Mouse (Mus musculus) hindbrain, embryonic 11.5 days (tissue): ENCODE measurements around the gene Nploc4. TPM values are rescaled to one million over a fixed set of nuclear protein-coding genes. Genes with fewer than 3 reads are reported as not detected.

ENCODE experiments used
- ATAC-seq: fragments of 200-750 bp; cut with Nextera tagmentation; 2 replicates; pipeline ENCODE4 v1.8.0; 2017; ENCODE audit warnings: mild to moderate bottlenecking, moderate TSS enrichment, moderate library complexity; ENCODE audit not compliant: low FRiP score
- DNase-seq: peaks from one replicate; pipeline ENCODE4 v3.0.0-alpha.2; 2015; ENCODE audit warnings: low spot score
- H3K27ac ChIP-seq: fragments of 300-500 bp; sonication (generic); 2 replicates; pipeline ENCODE4 v1.5.1; 2014; ENCODE audit warnings: mild to moderate bottlenecking, low read depth, low read length
- H3K27me3 ChIP-seq: fragments of 300-500 bp; sonication (generic); 2 replicates; pipeline ENCODE4 v1.6.1; 2014; ENCODE audit warnings: mild to moderate bottlenecking, low read length, moderate library complexity, mixed read lengths; ENCODE audit not compliant: control insufficient read depth, insufficient read depth
- H3K36me3 ChIP-seq: fragments of 300-500 bp; sonication (generic); 2 replicates; pipeline ENCODE4 v1.6.1; 2014; ENCODE audit warnings: mild to moderate bottlenecking, low read length, moderate library complexity, mixed read lengths; ENCODE audit not compliant: control insufficient read depth, insufficient read depth
- H3K4me1 ChIP-seq: fragments of 300-500 bp; sonication (generic); replicated peaks from 2 replicates; pipeline ENCODE4 v1.6.1; 2014; ENCODE audit warnings: low read length, mixed read lengths; ENCODE audit not compliant: control insufficient read depth, insufficient read depth
- H3K4me2 ChIP-seq: fragments of 300-500 bp; sonication (generic); replicated peaks from 2 replicates; pipeline ENCODE4 v1.6.1; 2014; ENCODE audit warnings: mild to moderate bottlenecking, low read depth, low read length
- H3K4me3 ChIP-seq: fragments of 300-500 bp; sonication (generic); 2 replicates; pipeline ENCODE4 v1.5.1; 2014; ENCODE audit warnings: low read depth, low read length
- H3K9ac ChIP-seq: fragments of 300-500 bp; sonication (generic); 2 replicates; pipeline ENCODE4 v1.6.1; 2014; ENCODE audit warnings: low read depth, low read length
- H3K9me3 ChIP-seq: fragments of 300-500 bp; sonication (generic); 2 replicates; pipeline ENCODE4 v1.6.1; 2016; ENCODE audit warnings: low read length; ENCODE audit not compliant: control insufficient read depth
- WGBS: fragments of 180-500 bp; shearing (Covaris S2); extraction: QIAGEN DNeasy Blood & Tissue Kit; methylation state at CpG from one replicate; pipeline ENCODE4 v1.1.7; 2014; 5-methylcytosine and 5-hydroxymethylcytosine counted together
- polyA plus RNA-seq: library from polyadenylated mRNA; unstranded; fragments of >200 nt; fragmentation: Nextera tagmentation; extraction: Ambion mirVana; gene quantifications from 2 replicates; pipeline ENCODE4 v1.2.1, GENCODE M21; 2014

Nploc4 gene
- polyA plus RNA-seq: 37.5 and 40.3 TPM in 2 replicates

GRCm38 (mm10) chr11:120437152-120437856 is at the start of gene Nploc4:
Gene Nploc4, minus strand, starts transcription at chr11:120437708.
- Histone ChIP-seq H3K27me3 (no peaks in the 10 kb centered on the region), H3K36me3 (peaks cover 4% of the 10 kb centered on the region; the same call in 1 of the 2 replicates), H3K4me3 (peak within 1 kb of the TSS; percentile 94), H3K4me2 (peak within 1 kb of the TSS; percentile 90), H3K27ac (peak within 1 kb of the TSS; percentile 63), H3K4me1 (peaks cover 7% of the 10 kb centered on the region), H3K9me3 (no peaks in the 10 kb centered on the region), H3K9ac (peak within 1 kb of the TSS; percentile 98)
- DNase-seq: peak; percentile 95
- WGBS: under 1% methylated on average over 74 of the region's 77 CpGs
- ATAC-seq: peak; percentile 87

GRCm38 (mm10) chr11:120485251-120485650 is 47.7 kb upstream of the Nploc4 start:
- ATAC-seq (no peak), DNase-seq (no peak)
- Histone ChIP-seq H3K36me3 (peaks cover 6% of the 10 kb centered on the region; the same call in 1 of the 2 replicates), H3K4me2 (peak overlapping the region; percentile 54), H3K9ac (peak overlapping the region; percentile 91), H3K4me3 (peak overlapping the region; percentile 99), H3K27me3 (no peaks in the 10 kb centered on the region), H3K9me3 (no peaks in the 10 kb centered on the region), H3K4me1 (peaks cover 5% of the 10 kb centered on the region), H3K27ac (no peak overlapping the region)
- 11% methylated on average over 10 of the region's 10 CpGs for WGBS

- peaks cover 10% of the 10 kb centered on the region; the same call in 1 of the 2 replicates for H3K36me3 ChIP-seq
- under 1% methylated on average over 57 of the region's 60 CpGs for WGBS
- DNase-seq: peak; percentile 96
These were observed 46.9 kb upstream of the Nploc4 start, which contains the start of gene Mrpl12 for GRCm38 (mm10) chr11:120484265-120484981. Gene Mrpl12, plus strand, starts transcription at chr11:120484613.

GRCm38 (mm10) chr11:120483448-120483934 is 46.0 kb upstream of the Nploc4 start:
- no peaks in the 10 kb centered on the region for H3K9me3 ChIP-seq
- H3K27ac ChIP-seq: no peak overlapping the region
- 91% methylated on average over 7 of the region's 7 CpGs for WGBS
- DNase-seq: no peak
- no peak for ATAC-seq
- H3K4me2 ChIP-seq: peak overlapping the region; percentile 54
- peaks cover 19% of the 10 kb centered on the region for H3K36me3 ChIP-seq
- peaks cover 5% of the 10 kb centered on the region for H3K4me1 ChIP-seq
- H3K4me3 ChIP-seq: no peak overlapping the region
- no peaks in the 10 kb centered on the region for H3K27me3 ChIP-seq
- peak overlapping the region; percentile 91 for H3K9ac ChIP-seq

More at GRCm38 (mm10) chr11:120484265-120484981, 46.9 kb upstream of the Nploc4 start, which contains the start of gene Mrpl12:
- Histone ChIP-seq H3K9me3 (no peaks in the 10 kb centered on the region), H3K4me1 (peaks cover 5% of the 10 kb centered on the region), H3K4me3 (peak within 1 kb of the TSS; percentile 99), H3K9ac (peak within 1 kb of the TSS; percentile 91), H3K4me2 (peak within 1 kb of the TSS; percentile 54), H3K27me3 (no peaks in the 10 kb centered on the region), H3K27ac (peak within 1 kb of the TSS; percentile 82)
- peak; percentile 92 for ATAC-seq

GRCm38 (mm10) chr11:120472052-120472451 is 34.5 kb upstream of the Nploc4 start:
- DNase-seq (no peak), ATAC-seq (no peak)
- Histone ChIP-seq H3K9ac (no peak overlapping the region), H3K9me3 (no peaks in the 10 kb centered on the region), H3K27ac (no peak overlapping the region), H3K36me3 (peaks cover 22% of the 10 kb centered on the region), H3K27me3 (no peaks in the 10 kb centered on the region), H3K4me2 (no peak overlapping the region), H3K4me1 (peaks cover 6% of the 10 kb centered on the region; the same call in 1 of the 2 replicates), H3K4me3 (no peak overlapping the region)
- WGBS: 97% methylated on average over 6 of the region's 6 CpGs

- Histone ChIP-seq H3K9me3 (no peaks in the 10 kb centered on the region), H3K9ac (peak overlapping the region; percentile 89), H3K27ac (peak overlapping the region; percentile 65; the same call in 1 of the 2 replicates), H3K36me3 (peaks cover 16% of the 10 kb centered on the region), H3K4me3 (peak overlapping the region; percentile 93), H3K4me2 (peak overlapping the region; percentile 74), H3K27me3 (no peaks in the 10 kb centered on the region), H3K4me1 (peaks cover 9% of the 10 kb centered on the region; the same call in 1 of the 2 replicates)
- 1% methylated on average over 33 of the region's 33 CpGs for WGBS
- DNase-seq (no peak), ATAC-seq (peak; percentile 73; the same call in 1 of the 2 replicates)
These were observed 30.2 kb upstream of the Nploc4 start for GRCm38 (mm10) chr11:120467736-120468092.

- peak; percentile 99 for DNase-seq
- peak; percentile 100 for ATAC-seq
- Histone ChIP-seq H3K4me1 (peaks cover 9% of the 10 kb centered on the region; the same call in 1 of the 2 replicates), H3K4me3 (peak within 1 kb of the TSS; percentile 93), H3K36me3 (peaks cover 14% of the 10 kb centered on the region), H3K4me2 (peak within 1 kb of the TSS; percentile 95), H3K27ac (peak within 1 kb of the TSS; percentile 84), H3K9ac (peak within 1 kb of the TSS; percentile 89), H3K9me3 (no peaks in the 10 kb centered on the region), H3K27me3 (no peaks in the 10 kb centered on the region)
- under 1% methylated on average over 54 of the region's 54 CpGs for WGBS
These were observed 29.7 kb upstream of the Nploc4 start, which contains the start of gene Arl16 for GRCm38 (mm10) chr11:120467051-120467735. Gene Arl16, minus strand, starts transcription at chr11:120467607.

- no peaks in the 10 kb centered on the region for H3K9me3 ChIP-seq
- WGBS: 93% methylated on average over 4 of the region's 4 CpGs
- H3K4me2 ChIP-seq: no peak overlapping the region
- no peak overlapping the region for H3K9ac ChIP-seq
- no peak overlapping the region for H3K4me3 ChIP-seq
- H3K36me3 ChIP-seq: 0 out of 2 replicates have a peak, but pooled peaks cover 6% of the 10 kb centered on the region
- no peaks in the 10 kb centered on the region for H3K27me3 ChIP-seq
- DNase-seq (no peak), ATAC-seq (no peak)
- H3K27ac ChIP-seq: no peak overlapping the region
- H3K4me1 ChIP-seq: peaks cover 9% of the 10 kb centered on the region; the same call in 1 of the 2 replicates
These were observed 28.0 kb upstream of the Nploc4 start for GRCm38 (mm10) chr11:120465521-120465920.
